Mouse (Mus musculus): ENCODE data around the gene Rad9b.

Gene Rad9b

DNA sequence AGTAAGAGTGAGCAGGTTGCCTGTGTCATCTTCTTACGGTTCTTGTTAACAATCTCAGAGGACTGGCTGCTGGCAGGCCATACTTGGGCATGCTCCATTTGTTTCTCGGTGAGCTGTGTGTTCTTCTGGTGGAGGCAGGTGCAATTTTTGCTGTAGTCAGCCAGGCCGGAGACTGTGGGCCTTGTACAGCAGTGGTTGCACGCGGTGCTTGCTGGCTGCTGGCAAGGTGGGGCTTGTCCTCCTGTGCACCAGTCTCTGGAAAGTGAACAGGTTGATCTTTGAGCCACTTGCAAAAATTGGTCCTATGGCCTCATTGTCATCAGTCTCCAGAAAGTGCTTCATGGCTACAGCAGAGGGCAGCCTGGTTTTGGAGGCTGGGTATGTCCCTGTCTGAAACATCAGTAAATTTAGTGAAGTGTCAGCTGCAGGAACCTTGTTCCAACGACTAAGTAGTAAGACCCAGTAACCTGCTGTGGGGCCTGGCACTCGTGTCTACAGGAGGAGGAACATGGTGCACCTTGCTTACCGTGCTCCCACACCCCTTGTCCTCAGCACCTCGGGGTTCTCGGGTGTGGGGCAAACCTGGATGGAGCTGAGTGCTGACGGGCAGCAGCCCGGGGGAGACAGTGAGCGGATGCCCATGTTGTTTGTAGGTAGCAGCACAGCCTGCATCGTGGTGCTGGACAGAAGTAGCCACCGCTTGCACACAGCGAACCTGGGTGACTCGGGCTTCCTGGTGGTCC lies 40.9 kb downstream of the Rad9b start:
- DNase-seq (ENCODE audit: low spot score in 2 of 2): no peak

DNA sequence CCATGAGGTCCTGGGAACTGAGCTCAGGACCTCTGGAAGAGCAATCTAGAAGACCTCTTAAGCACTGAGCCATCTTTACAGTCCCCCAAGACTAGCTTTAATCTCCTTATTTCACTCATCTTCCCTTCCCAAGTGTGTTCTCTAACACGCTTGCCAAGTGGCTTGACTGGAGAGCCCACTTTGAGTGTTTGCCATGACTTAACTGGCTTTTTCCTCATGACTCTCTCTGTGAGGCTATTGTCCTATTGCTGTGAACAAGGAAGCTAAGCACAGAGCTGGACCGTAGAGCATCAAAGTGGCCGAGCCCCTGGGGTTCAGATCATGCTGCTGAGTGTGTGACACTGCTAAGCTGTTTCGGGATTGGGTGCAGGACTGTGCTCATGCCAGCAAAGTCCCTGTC lies 41.7 kb downstream of the Rad9b start:
- DNase-seq (ENCODE audit: low spot score in 2 of 2): no peak

DNA sequence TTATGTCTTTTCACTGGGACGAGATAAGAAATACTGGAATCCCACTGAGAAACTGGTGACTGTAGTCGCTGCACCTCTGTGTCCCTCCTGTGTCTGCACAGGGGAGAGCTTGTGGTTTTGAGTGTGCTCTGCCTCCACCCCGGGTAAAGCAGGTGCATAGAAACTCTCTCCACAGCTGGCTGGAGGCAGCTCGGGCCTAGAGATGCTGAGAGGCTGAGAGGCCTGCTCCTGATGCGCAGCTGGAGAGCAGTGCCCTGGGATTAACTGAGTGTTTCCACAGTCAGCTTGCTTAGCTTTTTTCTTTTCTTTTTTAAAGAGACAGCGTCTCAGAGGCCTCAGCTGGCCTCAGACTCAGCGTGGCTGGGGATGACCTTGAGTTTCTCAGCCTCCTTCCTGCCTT lies 42.3 kb downstream of the Rad9b start:
- no peak for DNase-seq (ENCODE audit: low spot score in 2 of 2)

DNA sequence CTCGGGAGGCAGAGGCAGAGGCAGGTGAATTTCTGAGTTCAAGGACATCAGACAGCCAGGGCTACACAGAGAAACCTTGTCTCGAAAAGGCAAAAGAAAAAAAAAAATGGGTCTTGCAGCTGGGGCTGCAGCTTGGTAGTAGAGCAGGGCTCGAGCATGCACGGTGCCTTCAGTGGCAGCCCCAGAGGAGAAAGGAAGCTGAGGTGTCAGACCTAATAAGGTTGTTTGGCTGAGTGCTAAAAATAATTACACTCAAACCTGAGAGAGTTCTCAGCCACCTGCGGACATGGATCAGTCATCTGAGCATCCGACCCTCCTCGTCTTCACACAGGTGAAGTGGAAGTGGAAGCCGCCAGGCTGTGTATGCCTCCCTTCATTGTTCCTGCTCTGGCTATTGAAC lies 43.3 kb downstream of the Rad9b start:
- DNase-seq (ENCODE audit: low spot score in 2 of 2): no peak

DNA sequence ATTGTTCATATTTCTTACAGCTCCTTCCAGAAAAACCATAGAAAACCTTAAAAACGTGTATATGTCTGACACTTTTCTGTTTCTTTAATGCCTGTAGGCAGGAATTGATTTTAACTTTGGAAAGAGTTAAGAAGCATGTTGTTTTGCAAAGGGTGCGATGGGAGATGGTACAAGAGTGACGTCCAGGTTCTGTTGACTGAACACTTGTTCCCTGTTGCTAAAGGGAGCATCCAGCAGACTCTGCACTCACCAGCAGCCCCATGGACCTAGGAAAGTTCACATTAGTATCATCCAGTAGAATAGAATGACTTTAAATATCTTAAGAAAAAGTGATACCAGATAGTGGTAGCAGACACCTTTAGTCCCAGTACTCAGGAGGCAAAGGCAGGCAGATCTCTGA lies 47.5 kb downstream of the Rad9b start:
- no peak for DNase-seq (ENCODE audit: low spot score in 2 of 2)

DNA sequence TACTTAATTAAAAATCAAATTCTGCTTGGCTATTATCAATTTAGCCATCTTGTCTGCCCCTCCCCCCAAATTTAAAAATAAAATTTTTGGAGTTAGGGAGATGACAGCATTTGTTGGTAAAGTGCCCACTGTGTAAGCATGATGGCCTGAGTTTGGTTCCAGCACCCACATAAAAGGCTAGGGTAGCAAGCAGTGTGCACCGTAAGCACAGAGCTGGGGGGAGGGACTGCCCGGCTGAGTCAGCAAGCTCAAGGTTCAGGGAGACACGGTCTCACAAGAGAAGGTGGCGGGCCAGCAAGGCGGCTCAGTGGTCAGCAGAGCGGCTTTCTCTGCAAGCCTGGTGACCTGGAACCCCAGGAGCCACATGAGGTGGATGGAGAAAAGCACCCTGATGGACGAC lies 48.6 kb downstream of the Rad9b start:
- DNase-seq (ENCODE audit: low spot score in 2 of 2): no peak

DNA sequence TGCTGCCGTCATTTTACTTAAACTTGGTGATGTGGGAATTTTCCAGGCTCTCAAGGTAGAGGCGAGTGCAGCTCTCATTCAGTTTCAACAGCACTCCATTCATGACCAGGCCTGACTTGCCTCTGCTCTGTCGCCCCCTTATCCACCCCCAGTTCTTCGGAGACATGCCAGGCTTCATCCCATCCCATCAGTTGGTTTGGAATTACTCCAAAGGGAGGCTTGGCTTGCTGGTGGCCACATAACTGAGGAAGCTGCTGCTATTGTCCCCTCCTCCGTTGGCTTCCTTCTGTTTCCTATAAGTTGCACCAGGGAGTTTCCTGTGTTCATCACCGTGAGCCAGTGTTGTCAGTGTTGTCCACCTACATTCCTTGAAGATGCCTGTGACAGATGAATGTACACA lies 49.5 kb downstream of the Rad9b start:
- no peak for DNase-seq (ENCODE audit: low spot score in 2 of 2)

DNA sequence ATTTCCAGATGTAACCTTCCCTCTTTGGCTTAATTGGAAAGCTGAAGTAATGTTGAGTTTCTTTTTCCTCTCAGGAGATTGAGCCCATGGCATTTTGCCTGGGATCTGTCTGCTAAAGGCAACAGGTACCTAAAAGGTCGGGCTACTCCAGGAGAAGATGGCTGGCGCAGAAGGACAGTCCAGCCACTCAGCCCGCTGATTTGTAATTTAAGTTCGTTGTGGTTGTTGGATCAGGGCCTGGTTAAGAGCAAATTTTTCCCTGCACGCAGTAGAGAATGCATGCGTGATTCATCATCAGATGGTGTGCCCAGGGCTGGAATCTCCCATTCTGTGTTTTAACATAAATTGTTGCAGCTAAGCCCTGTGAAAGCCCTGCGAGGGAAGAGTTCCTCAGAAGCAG lies 50.1 kb downstream of the Rad9b start:
- no peak for DNase-seq (ENCODE audit: low spot score in 2 of 2)

DNA sequence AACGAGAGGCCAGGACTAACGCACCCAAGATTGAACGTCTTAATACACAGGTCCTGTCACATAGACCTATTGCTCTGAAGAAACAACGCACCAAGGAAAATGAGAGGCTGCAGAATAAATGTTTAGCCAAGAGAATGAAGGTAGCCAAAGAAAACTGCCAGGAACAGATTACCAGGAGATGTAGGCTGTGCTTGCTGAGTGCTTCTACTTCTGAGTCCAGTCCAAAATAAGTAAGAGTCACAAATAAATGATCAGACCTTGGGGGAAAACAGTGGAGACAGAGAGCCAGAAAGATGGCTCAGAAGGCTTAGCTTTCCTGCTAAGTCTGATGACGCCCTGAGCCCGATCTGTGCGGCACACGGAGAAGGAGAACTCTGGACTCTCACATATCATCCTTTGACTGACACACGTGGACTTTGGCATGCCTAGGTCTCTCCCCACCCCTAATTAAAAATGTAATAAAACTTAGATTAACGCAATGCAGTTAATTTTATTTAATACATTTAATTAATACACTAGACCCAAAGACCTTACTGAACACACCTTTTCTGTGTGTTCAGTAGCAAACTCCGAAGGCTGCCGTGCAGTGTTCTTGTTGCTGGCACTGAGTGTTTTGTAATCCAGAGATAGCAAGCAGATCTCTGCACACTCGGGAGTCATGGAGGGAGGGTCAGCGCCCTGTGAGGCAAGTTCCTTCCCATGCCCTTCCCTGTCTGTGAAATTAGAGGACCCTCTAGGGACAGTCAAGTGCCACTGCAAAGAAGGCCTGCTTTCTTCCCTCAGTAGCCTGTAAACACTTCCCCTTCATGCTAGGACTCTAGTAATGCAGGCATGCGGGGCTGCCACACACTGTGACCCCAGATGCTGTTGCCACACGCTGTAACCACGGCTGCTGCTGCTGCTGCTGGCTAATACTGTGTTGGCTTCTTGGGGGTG lies 51.0 kb downstream of the Rad9b start:
- no peak for DNase-seq (ENCODE audit: low spot score in 2 of 2)

DNA sequence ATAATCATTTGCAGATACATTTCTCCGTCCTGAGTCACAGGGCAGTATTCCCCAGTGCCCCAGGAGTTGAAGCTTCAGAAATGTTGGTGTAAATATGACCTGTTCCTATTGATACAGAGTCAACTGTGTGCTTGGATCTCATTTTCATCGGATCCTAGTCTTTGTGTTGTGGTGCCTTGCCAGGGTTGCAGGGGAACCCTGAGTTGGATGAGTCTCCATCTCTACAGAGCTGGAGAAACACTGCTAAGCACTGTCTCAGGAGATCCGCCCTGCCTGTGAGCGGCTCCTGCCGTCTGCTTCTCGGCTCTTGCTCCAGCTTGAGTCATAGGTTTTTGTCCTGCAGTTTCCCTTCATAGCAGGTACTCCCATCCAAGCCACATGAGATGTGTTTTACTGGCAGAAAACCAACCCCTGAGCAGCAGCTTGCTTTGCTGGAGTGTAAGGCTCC lies 53.9 kb downstream of the Rad9b start:
- no peak for DNase-seq (ENCODE audit: low spot score in 2 of 2)

DNA sequence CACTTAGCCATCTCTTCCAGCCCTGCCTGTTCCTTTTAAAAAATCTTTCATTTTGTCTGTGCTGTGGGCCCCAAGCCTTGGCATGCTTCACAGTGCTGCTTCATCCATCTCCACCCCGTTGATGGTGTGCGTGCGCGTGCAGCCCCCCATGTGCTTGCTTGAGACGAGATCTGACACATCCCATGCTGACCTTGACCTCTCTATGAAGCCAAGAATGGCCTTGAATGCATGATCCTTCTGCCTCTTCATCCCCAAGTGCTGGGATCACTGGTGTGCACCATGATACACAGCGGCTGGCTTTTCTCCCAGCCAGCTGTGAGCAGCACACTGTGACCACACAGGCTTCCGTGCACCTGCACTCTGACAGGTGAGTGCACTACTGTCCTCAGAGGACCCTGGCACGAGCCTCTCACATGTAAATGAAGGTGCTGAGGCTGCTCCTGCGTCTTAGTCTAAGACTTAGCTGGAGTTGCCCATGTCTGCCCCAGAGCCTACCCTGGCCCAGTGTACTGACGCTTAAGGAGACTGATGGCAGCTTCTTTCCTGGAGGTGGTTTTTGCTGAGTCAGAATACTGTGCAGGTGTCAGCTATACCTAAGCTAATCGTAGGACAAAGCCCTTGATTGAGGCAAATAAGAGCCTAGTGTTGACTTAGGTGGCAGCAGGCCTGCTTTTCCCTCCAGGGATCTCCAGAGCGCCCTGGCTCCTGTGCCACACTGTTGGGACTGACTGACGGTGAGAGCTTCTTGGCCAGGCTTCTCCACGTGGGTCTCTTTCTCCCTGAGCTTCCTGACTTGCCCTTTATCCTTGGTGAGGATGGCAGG lies 58.7 kb downstream of the Rad9b start:
- DNase-seq (ENCODE audit: low spot score in 2 of 2): no peak

DNA sequence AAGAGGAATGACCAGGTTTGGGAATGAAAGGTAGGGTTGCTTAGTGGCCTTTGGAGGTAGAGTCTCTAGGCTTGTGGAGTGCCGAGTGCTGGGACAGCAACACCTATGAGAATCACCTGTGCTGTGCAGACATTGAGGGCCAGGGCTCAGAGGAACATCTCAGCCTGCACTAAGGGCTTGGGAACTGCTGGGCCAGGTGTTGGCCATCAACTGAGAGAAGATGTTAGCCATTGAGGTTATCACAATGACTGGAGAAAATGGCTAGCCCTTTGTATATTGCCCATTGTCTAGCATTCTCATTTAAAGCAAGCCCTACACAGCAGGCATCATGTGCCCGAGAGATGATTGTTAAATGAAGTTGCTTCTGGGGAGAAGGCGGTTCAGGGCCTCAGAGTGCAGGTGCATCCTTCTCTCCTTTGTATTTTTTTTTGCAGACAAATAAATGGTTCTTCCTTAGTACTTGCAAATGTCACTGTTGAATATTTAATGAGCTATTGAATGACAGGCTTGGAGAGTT lies 59.8 kb downstream of the Rad9b start:
- no peak for DNase-seq (ENCODE audit: low spot score in 2 of 2)

DNA sequence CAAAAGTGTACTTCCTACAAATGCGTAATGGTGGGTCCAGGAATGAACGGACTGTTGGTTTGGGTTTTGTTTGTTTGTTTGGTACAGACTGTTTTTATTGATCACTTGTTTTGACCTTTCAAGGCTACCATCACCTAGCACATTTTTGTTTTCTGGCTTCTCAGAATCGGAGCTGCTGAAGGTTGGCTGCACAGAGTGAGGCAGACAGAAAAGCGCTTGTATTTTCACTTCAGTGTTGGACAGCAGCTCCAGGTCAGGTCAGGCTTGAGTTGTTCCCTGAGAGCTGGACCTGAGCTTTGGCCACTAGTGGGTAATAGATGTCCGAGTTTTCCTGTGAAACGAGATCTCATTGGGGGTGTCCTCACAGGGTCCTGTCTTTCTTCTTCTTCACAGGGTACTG lies 60.9 kb downstream of the Rad9b start:
- no peak for DNase-seq (ENCODE audit: low spot score in 2 of 2)

DNA sequence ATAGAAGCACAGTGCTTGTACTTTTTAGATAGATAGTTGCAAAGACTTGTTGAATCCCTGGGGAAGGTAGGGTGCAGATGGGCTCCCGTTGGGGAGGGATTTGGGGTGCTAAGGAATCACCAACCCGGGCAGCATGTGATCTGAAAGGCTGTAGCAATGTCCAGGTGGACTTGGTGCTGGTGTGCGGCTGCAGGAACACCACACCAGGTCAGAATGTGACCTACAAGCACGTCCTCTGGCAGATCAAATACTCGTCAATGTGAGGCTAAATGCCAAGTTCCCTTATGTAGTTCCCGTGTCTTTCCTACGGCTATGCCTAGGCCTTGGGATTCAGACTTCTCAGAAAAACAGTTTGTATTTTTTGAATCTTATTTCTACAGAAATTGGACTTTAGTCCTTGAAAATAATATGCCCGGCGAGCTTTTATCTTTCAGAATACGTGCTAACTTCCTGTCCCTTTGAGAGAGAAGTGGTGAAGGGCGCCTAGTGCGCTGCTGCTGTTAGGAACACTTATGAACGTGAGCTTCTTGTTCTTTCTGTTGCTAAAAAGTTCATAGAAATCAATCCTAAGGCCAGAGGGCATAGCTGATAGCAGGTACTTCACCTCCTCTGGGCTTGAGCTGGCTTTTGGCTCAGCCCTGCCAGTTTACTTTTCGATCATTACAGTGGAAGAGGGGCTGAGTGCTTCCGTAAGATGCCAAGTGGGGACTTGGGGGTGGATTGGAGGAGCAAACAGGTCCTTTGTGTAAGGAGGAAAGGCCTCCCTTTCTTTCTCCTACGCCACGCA lies 62.3 kb downstream of the Rad9b start:
- no peak for DNase-seq (ENCODE audit: low spot score in 2 of 2)

DNA sequence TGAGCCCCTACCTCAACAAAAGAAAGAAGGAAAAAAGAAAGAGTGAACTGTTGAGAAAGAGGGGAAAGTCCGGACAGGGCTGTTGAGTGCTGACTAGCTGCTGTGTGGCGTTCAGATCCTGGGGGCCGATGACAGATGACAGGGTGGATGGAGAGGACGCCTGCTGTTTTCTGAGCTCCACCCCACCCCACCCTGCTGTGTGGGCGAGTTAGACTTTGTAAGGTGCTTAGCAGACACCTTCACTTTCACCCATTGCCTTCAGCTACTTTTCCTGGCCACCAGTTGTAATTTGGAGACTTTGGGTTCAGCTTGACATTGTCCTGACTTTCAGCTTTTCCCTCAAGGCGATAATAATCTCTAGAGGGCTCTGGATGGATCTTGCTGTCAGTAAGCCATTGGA lies 62.9 kb downstream of the Rad9b start:
- DNase-seq (ENCODE audit: low spot score in 2 of 2): no peak

DNA sequence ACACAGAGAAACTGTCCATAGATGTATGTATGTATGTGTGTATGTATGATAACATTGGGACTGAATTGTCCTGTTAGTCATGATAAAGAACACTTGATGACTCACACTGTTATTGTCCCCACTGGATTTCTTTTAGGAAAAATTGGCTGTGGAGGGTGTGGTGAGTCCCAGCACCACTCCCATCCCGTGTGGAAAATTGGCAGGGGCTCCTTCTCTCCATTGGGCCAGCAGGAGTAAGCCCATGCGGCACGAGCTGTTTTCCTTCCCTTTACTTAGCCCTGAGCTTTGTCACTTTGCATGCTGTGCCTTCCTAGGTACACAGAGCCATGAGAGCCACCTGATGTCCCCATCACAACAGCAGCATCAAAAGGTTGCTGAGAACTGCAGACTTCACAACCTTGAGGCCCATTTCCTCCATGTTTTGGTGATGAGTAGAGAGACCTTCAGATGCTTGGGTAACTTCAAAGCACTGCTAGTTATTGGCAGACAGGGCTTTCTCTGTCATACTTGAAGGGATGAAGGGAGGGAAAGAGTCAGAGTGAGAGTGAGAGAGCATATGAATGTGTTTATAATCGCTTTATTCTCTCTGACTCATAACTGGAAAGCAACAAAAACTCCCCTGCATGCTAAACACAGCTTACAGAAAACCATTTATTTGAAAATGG lies 65.8 kb downstream of the Rad9b start:
- DNase-seq (ENCODE audit: low spot score in 2 of 2): no peak

DNA sequence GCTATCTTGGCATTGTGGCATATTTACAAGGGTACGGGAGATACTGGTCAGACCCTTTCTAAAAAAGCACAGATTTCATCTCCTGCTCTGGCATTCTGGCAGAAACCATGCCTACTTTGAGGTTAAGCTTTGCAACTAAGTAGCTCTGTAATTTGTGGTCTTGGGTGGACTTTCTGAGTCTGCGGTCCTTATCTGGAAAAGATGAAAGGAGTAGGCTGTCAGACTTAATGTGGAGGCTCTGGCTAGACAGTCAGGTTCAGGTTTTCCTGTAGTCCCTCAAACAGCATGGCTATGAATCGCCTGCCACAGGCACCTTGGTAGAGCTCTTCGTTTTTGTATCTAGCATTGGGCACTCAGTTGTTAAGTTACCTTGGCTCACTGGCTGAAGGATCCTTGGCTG lies 67.0 kb downstream of the Rad9b start:
- no peak for DNase-seq (ENCODE audit: low spot score in 2 of 2)

DNA sequence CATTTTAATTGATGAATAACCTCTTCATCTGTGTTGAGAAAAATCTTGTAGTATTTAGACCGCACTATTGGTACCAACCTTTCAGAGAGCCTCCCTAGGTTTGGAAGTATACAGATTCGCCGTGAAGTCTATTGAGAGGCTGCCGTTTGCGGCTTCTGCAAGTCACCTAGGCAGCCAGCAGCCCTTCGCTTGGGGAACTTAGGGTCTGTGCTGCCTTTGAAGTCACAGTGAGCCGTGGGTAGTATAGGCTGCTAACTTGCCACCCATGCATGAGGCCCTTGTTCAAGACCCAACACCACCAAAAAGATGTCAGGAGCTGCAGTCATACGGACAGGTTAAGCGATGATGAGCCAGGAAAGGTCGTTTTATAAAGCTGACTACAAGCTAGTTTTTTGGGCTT lies 67.8 kb downstream of the Rad9b start:
- DNase-seq (ENCODE audit: low spot score in 2 of 2): no peak

DNA sequence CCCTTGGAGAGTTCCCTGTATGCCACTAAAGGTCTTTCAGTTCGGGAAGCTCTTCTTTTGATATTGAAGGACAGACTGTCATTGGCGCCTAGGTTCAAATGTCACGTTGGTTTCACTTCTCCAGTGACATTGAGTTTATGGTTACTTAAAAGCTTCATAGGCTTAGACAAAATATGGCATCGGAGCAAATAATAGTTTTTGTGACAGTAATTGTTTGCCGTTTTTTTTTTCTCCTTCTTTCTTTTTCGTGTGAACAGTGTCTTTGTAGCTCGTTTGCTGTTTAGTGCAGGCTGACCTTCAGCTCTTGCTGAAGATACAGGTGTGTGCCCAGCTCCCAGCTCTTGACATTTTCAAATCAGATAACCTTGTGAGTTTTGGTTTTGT lies 68.3 kb downstream of the Rad9b start:
- no peak for DNase-seq (ENCODE audit: low spot score in 2 of 2)

DNA sequence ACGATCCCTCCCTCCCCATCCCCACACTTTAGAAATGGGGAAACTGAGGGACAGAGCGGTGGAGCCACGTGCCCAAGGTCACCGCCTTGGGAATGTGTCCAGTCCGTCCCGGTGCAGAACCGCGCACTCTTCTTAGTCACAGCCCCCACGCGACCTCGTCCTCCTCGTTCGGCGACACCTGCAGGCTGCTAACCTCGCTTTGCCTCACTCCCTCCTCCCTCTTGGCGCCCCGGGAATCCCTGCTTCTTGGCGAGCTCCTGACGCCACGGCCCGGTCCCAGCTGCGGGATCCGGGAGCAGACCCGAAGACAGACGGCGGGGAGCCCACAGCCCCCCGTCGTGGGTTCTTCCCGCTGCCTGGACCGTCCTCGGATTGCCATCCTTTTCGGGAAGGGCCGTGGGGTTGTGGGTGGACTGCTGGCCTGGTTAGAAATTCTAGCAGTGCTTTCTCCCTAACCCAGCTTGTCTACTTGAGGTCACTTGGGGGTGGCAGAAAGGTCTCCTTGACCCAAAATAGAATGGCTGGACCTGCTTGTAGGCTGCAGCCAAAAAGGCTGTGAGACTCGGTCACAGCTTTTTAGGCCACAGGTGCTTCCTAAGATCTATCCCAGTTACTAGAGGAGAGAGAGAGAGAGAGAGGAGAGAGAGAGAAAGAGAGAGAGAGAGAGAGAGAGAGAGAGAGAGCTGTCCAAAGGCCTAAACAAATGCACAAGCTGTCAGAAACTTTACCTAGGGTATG lies 68.8 kb downstream of the Rad9b start:
- peak; percentile 16 to 42 for DNase-seq (ENCODE audit: low spot score in 2 of 2)
